ENCODE assay signal across 32 mouse cellular contexts in the genomic region with DNA sequence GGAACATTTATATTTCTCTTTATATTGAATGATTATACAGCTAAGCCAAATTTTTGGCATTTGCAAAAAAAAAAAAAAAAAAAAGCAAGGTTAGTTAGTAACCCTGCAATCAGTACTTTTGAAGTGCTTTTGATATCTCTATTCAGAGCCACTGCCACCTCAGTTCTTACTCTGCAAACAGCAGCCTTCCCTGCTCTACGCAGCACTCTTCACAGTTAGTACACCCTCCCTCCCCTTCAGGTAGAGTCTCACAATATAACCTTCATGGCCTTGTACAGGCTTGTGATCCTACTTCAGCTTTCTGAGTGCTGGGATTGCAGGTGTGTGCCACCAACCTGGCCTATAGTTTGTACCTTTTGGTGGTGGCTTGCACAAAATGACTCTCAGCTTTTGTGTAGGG. TPM values are rescaled to one million over a fixed set of nuclear protein-coding genes. Genes with fewer than 3 reads are reported as not detected.
DNase-seq lines count a peak whose midpoint lies in the region; ATAC-seq and TF ChIP-seq lines count a peak whose summit lies in the region.
"Had no signal": no experiment of that assay in that cellular context is flagged by ENCODE, and none has a peak within 500 bp of the region (broad histone marks: within the 10 kb centered on the region; RNA-seq: fewer than 3 reads in every experiment).

No protein-coding gene starts in this region.

- no peak overlapping the region for H3K4me2 ChIP-seq in heart, embryonic 12.5 days
- peak overlapping the region; percentile 68 for H3K4me2 ChIP-seq in liver, embryonic 12.5 days
- H3K4me2 ChIP-seq in liver, embryonic 15.5 days, result peak overlapping the region; percentile 68
- no peak overlapping the region for H3K4me2 ChIP-seq in forebrain, embryonic 11.5 days (ENCODE audit: low read depth, low read length, severe bottlenecking)
- no peak overlapping the region for H3K4me2 ChIP-seq in hindbrain, postnatal 0 days (ENCODE audit: low read depth, low read length)
- H3K4me2 ChIP-seq: embryonic facial prominence, embryonic 13.5 days; forebrain, embryonic 13.5 days; heart, embryonic 11.5 days; heart, embryonic 15.5 days; hindbrain, embryonic 13.5 days had no signal

- H3K9ac ChIP-seq in heart, embryonic 12.5 days, result no peak overlapping the region
- H3K9ac ChIP-seq in MEL (ENCODE audit: control insufficient read depth, low read depth, low read length, poor library complexity, severe bottlenecking), result no peak overlapping the region
- peak overlapping the region; percentile 61 for H3K9ac ChIP-seq in liver, embryonic 12.5 days
- H3K9ac ChIP-seq in liver, embryonic 15.5 days, result peak overlapping the region; percentile 33; the same call in 1 of the 2 replicates
- no peak overlapping the region for H3K9ac ChIP-seq in forebrain, embryonic 11.5 days (ENCODE audit: low read length)
- no peak overlapping the region for H3K9ac ChIP-seq in hindbrain, postnatal 0 days (replicated peaks; ENCODE audit: low read length)
- H3K9ac ChIP-seq: embryonic facial prominence, embryonic 13.5 days; forebrain, embryonic 13.5 days; heart, embryonic 15.5 days; hindbrain, embryonic 13.5 days had no signal

- ATAC-seq in heart, embryonic 12.5 days (ENCODE audit: insufficient number of reproducible peaks, low FRiP score), result no peak
- no peak for ATAC-seq in liver, embryonic 12.5 days
- ATAC-seq in liver, embryonic 15.5 days (ENCODE audit: insufficient read depth), result no peak
- ATAC-seq in forebrain, embryonic 11.5 days (replicated peaks; ENCODE audit: low FRiP score), result no peak
- no peak for ATAC-seq in hindbrain, postnatal 0 days
- ATAC-seq: forebrain, embryonic 13.5 days; forebrain, embryonic 16.5 days; hindbrain, embryonic 16.5 days; inflammation-experienced regulatory T-cells, adult 6 months; intestine, embryonic 16.5 days had no signal

- peak; percentile 72 for DNase-seq in heart, adult 11 months
- no peak for DNase-seq in MEL (ENCODE audit: low read depth, low spot score)
- DNase-seq in kidney, adult 11 months, result no peak
- no peak for DNase-seq in forebrain, embryonic 11.5 days (ENCODE audit: low spot score)
- DNase-seq in hindbrain, postnatal 0 days (ENCODE audit: low spot score), result no peak
- DNase-seq: adrenal gland, adult 2 months; adrenal gland, postnatal 25 days; B cell, adult 2 months; cerebellum, adult 18-20 months; cerebellum, adult 9-11 months; cerebellum, postnatal 25 days; embryo, embryonic 11 days; gastrocnemius, postnatal 10 days; gastrocnemius, postnatal 36 days; heart, postnatal 10 days; heart, postnatal 36 days had no signal

- TF ChIP-seq POLR2A in MEL (IDR thresholded peaks at IDR 0.05; ENCODE audit: control insufficient read depth in 1 of 2, insufficient read depth in 1 of 2, low read depth in 1 of 2, low read length in 2 of 2, poor library complexity in 1 of 2), result no peak

- H3K79me2 ChIP-seq in MEL (ENCODE audit: control insufficient read depth, insufficient read depth, low read length, poor library complexity), result peaks cover 9% of the 10 kb centered on the region

- H3K4me3 ChIP-seq in heart, embryonic 12.5 days, result no peak overlapping the region
- no peak overlapping the region for H3K4me3 ChIP-seq in MEL (ENCODE audit: control insufficient read depth in 1 of 2, insufficient read depth in 1 of 2, low read depth in 2 of 2, low read length in 2 of 2)
- H3K4me3 ChIP-seq in liver, embryonic 12.5 days, result peak overlapping the region; percentile 42
- H3K4me3 ChIP-seq in liver, embryonic 15.5 days (replicated peaks), result peak overlapping the region; percentile 48
- no peak overlapping the region for H3K4me3 ChIP-seq in forebrain, embryonic 11.5 days (ENCODE audit: low read depth, low read length)
- H3K4me3 ChIP-seq in hindbrain, postnatal 0 days (ENCODE audit: low read length), result no peak overlapping the region
- H3K4me3 ChIP-seq: embryonic facial prominence, embryonic 10.5 days; embryonic facial prominence, embryonic 13.5 days; forebrain, embryonic 13.5 days; heart, embryonic 15.5 days; hindbrain, embryonic 10.5 days; hindbrain, embryonic 13.5 days had no signal

- no peaks in the 10 kb centered on the region for H3K27me3 ChIP-seq in heart, embryonic 12.5 days (replicated peaks)
- H3K27me3 ChIP-seq in MEL (ENCODE audit: control insufficient read depth in 1 of 2, insufficient read depth in 2 of 2, low read length in 2 of 2), result no peaks in the 10 kb centered on the region
- H3K27me3 ChIP-seq in liver, embryonic 12.5 days (replicated peaks), result no peaks in the 10 kb centered on the region
- H3K27me3 ChIP-seq in liver, embryonic 15.5 days, result no peaks in the 10 kb centered on the region
- no peaks in the 10 kb centered on the region for H3K27me3 ChIP-seq in forebrain, embryonic 11.5 days (ENCODE audit: control insufficient read depth, insufficient read depth, low read length)
- no peaks in the 10 kb centered on the region for H3K27me3 ChIP-seq in hindbrain, postnatal 0 days (ENCODE audit: insufficient read depth, low read length)
- H3K27me3 ChIP-seq: CH12.LX; embryonic facial prominence, embryonic 13.5 days; forebrain, embryonic 13.5 days; heart, embryonic 15.5 days; hindbrain, embryonic 13.5 days had no signal

- no peaks in the 10 kb centered on the region for H3K9me3 ChIP-seq in heart, embryonic 12.5 days (replicated peaks)
- H3K9me3 ChIP-seq in MEL (replicated peaks; ENCODE audit: insufficient read depth, low read length), result no peaks in the 10 kb centered on the region
- no peaks in the 10 kb centered on the region for H3K9me3 ChIP-seq in liver, embryonic 12.5 days (replicated peaks)
- no peaks in the 10 kb centered on the region for H3K9me3 ChIP-seq in liver, embryonic 15.5 days (replicated peaks)
- no peaks in the 10 kb centered on the region for H3K9me3 ChIP-seq in forebrain, embryonic 11.5 days (ENCODE audit: control insufficient read depth, low read length)
- no peaks in the 10 kb centered on the region for H3K9me3 ChIP-seq in hindbrain, postnatal 0 days (ENCODE audit: low read length)
- H3K9me3 ChIP-seq: embryonic facial prominence, embryonic 10.5 days; embryonic facial prominence, embryonic 13.5 days; forebrain, embryonic 13.5 days; G1E; heart, embryonic 15.5 days; hindbrain, embryonic 10.5 days; hindbrain, embryonic 13.5 days had no signal

- TF ChIP-seq EP300 in MEL (IDR thresholded peaks at IDR 0.05; ENCODE audit: low read depth in 1 of 2, low read length in 2 of 2), result no peak

- TF ChIP-seq RAD21 in MEL (IDR thresholded peaks at IDR 0.05; ENCODE audit: low read depth, low read length), result no peak

- no peak overlapping the region for H3K27ac ChIP-seq in heart, embryonic 12.5 days (ENCODE audit: poor library complexity, severe bottlenecking)
- H3K27ac ChIP-seq in MEL (ENCODE audit: control insufficient read depth, low read depth, low read length), result no peak overlapping the region
- peak overlapping the region; percentile 72; the same call in 1 of the 2 replicates for H3K27ac ChIP-seq in liver, embryonic 12.5 days
- H3K27ac ChIP-seq in liver, embryonic 15.5 days (replicated peaks), result peak overlapping the region; percentile 68
- no peak overlapping the region for H3K27ac ChIP-seq in forebrain, embryonic 11.5 days (ENCODE audit: low read depth, low read length)
- H3K27ac ChIP-seq in hindbrain, postnatal 0 days, result no peak overlapping the region
- H3K27ac ChIP-seq: embryonic facial prominence, embryonic 10.5 days; embryonic facial prominence, embryonic 13.5 days; forebrain, embryonic 13.5 days; heart, embryonic 15.5 days; hindbrain, embryonic 10.5 days; hindbrain, embryonic 13.5 days had no signal

- no peaks in the 10 kb centered on the region for H3K36me3 ChIP-seq in heart, embryonic 12.5 days
- H3K36me3 ChIP-seq in MEL (ENCODE audit: control insufficient read depth in 1 of 2, insufficient read depth in 2 of 2, low read length in 2 of 2), result peaks cover 0 to 25% of the 10 kb centered on the region in 2 experiments; a peak in 2 of 4 replicates
- peaks cover 14% of the 10 kb centered on the region for H3K36me3 ChIP-seq in liver, embryonic 12.5 days
- H3K36me3 ChIP-seq in liver, embryonic 15.5 days (replicated peaks), result peaks cover 28% of the 10 kb centered on the region
- no peaks in the 10 kb centered on the region for H3K36me3 ChIP-seq in forebrain, embryonic 11.5 days (ENCODE audit: control insufficient read depth, insufficient read depth, low read length)
- H3K36me3 ChIP-seq in hindbrain, postnatal 0 days (ENCODE audit: insufficient read depth, low read length), result no peaks in the 10 kb centered on the region
- H3K36me3 ChIP-seq: embryonic facial prominence, embryonic 10.5 days; embryonic facial prominence, embryonic 13.5 days; heart, embryonic 15.5 days; hindbrain, embryonic 10.5 days; hindbrain, embryonic 13.5 days had no signal

- H3K4me1 ChIP-seq in heart, embryonic 12.5 days (replicated peaks), result peaks cover 18% of the 10 kb centered on the region
- H3K4me1 ChIP-seq in MEL (ENCODE audit: control insufficient read depth in 1 of 2, insufficient read depth in 2 of 2, low read length in 2 of 2), result peaks cover 20 to 37% of the 10 kb centered on the region in 2 experiments
- H3K4me1 ChIP-seq in liver, embryonic 12.5 days, result peaks cover 65% of the 10 kb centered on the region
- H3K4me1 ChIP-seq in liver, embryonic 15.5 days (replicated peaks), result peaks cover 62% of the 10 kb centered on the region
- H3K4me1 ChIP-seq in forebrain, embryonic 11.5 days (replicated peaks; ENCODE audit: control insufficient read depth, insufficient read depth, low read length), result no peaks in the 10 kb centered on the region
- H3K4me1 ChIP-seq in hindbrain, postnatal 0 days (ENCODE audit: insufficient read depth, low read length), result no peaks in the 10 kb centered on the region
- H3K4me1 ChIP-seq: embryonic facial prominence, embryonic 10.5 days; embryonic facial prominence, embryonic 13.5 days; forebrain, embryonic 13.5 days; heart, embryonic 15.5 days; hindbrain, embryonic 10.5 days had no signal

- 77% methylated on average over 1 of the region's 1 CpGs for WGBS in heart, embryonic 12.5 days
- WGBS in liver, embryonic 12.5 days (ENCODE audit: insufficient replicate concordance), result 82% methylated on average over 1 of the region's 1 CpGs
- WGBS in liver, embryonic 15.5 days (ENCODE audit: insufficient replicate concordance), result 85% methylated on average over 1 of the region's 1 CpGs
- WGBS in forebrain, embryonic 11.5 days, result 96% methylated on average over 1 of the region's 1 CpGs
- 95% methylated on average over 1 of the region's 1 CpGs for WGBS in hindbrain, postnatal 0 days

- TF ChIP-seq CTCF in MEL (IDR thresholded peaks at IDR 0.05 in 2 of 3, conservative IDR thresholded peaks at IDR 0.05 in 1 of 3; ENCODE audit: control insufficient read depth in 1 of 3, insufficient read depth in 1 of 3, low read depth in 2 of 3, low read length in 3 of 3, poor library complexity in 1 of 3, severe bottlenecking in 1 of 3), result no peak
- no peak for TF ChIP-seq CTCF in hindbrain, postnatal 0 days (IDR thresholded peaks at IDR 0.05; ENCODE audit: low read depth)

RNA-seq across cellular contexts. Expression of gene March8, which starts 15.6 kb away (rescaled TPM):
- 35.3 and 35.7 TPM in 2 replicates for polyA plus RNA-seq in heart, embryonic 12.5 days (2016; fragmentation: Nextera tagmentation; extraction: Ambion mirVana)
- 20.8 and 22.7 TPM in 2 replicates for total RNA-seq in MEL (2012; rRNA removed)
- polyA plus RNA-seq in MEL (2012; ENCODE audit: insufficient read depth in 1 of 2, insufficient read length in 2 of 2, low read depth in 1 of 2, low replicate concordance in 2 of 2, missing spikeins in 1 of 2), result 10 to 100 TPM in 1 of 2 experiments, not detected in 1; 24.9 TPM
- polyA plus RNA-seq in liver, embryonic 12.5 days (2016; fragmentation: Nextera tagmentation; extraction: Ambion mirVana), result 85.2 and 94.3 TPM in 2 replicates
- 95.4 and 97.7 TPM in 2 replicates for polyA plus RNA-seq in liver, embryonic 15.5 days (2015; fragmentation: Nextera tagmentation; extraction: Ambion mirVana)
- 33.4 and 35.8 TPM in 2 replicates for polyA plus RNA-seq in forebrain, embryonic 11.5 days (2014; fragmentation: Nextera tagmentation; extraction: Ambion mirVana)
- 116 and 118 TPM in 2 replicates for total RNA-seq in hindbrain, postnatal 0 days (2014; rRNA removed)
- polyA plus RNA-seq in hindbrain, postnatal 0 days (2015; fragmentation: Nextera tagmentation; extraction: Ambion mirVana), result 38.8 and 40.0 TPM in 2 replicates

Comparison
In these comparisons a context has a peak if more than half of its experiments do, and no peak if none do; other contexts are left out.
1. H3K27ac ChIP-seq: peak in liver, embryonic 12.5 days (single experiment) and liver, embryonic 15.5 days (single experiment); none in heart, embryonic 12.5 days (single experiment), MEL (single experiment), forebrain, embryonic 11.5 days (single experiment) and hindbrain, postnatal 0 days (single experiment).
2. H3K4me2 ChIP-seq: peak in liver, embryonic 12.5 days (single experiment) and liver, embryonic 15.5 days (single experiment); none in heart, embryonic 12.5 days (single experiment), forebrain, embryonic 11.5 days (single experiment) and hindbrain, postnatal 0 days (single experiment).
3. H3K4me3 ChIP-seq: peak in liver, embryonic 12.5 days (single experiment) and liver, embryonic 15.5 days (single experiment); none in heart, embryonic 12.5 days (single experiment), MEL (0 of 2), forebrain, embryonic 11.5 days (single experiment) and hindbrain, postnatal 0 days (single experiment).
4. H3K9ac ChIP-seq: peak in liver, embryonic 12.5 days (single experiment) and liver, embryonic 15.5 days (single experiment); none in heart, embryonic 12.5 days (single experiment), MEL (single experiment), forebrain, embryonic 11.5 days (single experiment) and hindbrain, postnatal 0 days (single experiment).